Comparison of ENCODE assay signal across 15 mouse cellular contexts in the genomic region with DNA sequence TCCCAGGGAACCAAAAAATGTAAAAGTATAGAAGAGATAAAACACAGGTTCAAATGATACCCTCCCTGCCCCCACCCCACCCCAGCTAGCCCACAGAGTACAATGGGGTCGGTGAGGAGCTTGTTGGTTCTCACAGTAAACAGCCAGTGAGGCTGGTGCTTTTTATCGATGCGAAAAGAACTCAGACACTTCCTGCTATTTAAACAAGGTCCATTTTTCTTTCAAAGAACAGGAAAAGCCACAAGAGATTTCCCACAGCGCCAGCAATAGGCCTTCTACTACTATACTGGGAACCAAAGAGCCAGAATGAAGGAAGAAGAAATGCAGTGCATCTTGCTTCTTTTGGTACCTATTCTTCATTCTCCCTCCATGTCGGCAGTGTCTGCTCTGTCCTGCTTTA. TPM values are rescaled to one million over a fixed set of nuclear protein-coding genes. Genes with fewer than 3 reads are reported as not detected.
DNase-seq lines count a peak whose midpoint lies in the region; ATAC-seq and TF ChIP-seq lines count a peak whose summit lies in the region.
"Had no signal": no experiment of that assay in that cellular context is flagged by ENCODE, and none has a peak within 500 bp of the region (broad histone marks: within the 10 kb centered on the region; RNA-seq: fewer than 3 reads in every experiment).

No protein-coding gene starts in this region.

- no peak for ATAC-seq in kidney, embryonic 15.5 days (replicated peaks; ENCODE audit: low FRiP score)
- no peak; the same call in 1 of the 2 replicates for ATAC-seq in lung, embryonic 15.5 days (ENCODE audit: borderline replicate concordance, extremely low read depth, low FRiP score, low TSS enrichment)
- ATAC-seq: midbrain, embryonic 15.5 days had no signal

- peaks cover 5% of the 10 kb centered on the region for H3K4me1 ChIP-seq in heart, adult 2 months (ENCODE audit: control insufficient read depth, insufficient read depth, low read length)
- H3K4me1 ChIP-seq in kidney, embryonic 15.5 days, result 0 out of 2 replicates have a peak, but pooled peaks cover 3% of the 10 kb centered on the region
- peaks cover 10% of the 10 kb centered on the region; the same call in 1 of the 2 replicates for H3K4me1 ChIP-seq in lung, embryonic 15.5 days
- H3K4me1 ChIP-seq: forebrain, embryonic 12.5 days; midbrain, embryonic 15.5 days had no signal

- peaks cover 36% of the 10 kb centered on the region for H3K36me3 ChIP-seq in heart, adult 2 months (ENCODE audit: control insufficient read depth, insufficient read depth, low read length)
- peaks cover 97% of the 10 kb centered on the region for H3K36me3 ChIP-seq in kidney, embryonic 15.5 days
- H3K36me3 ChIP-seq in lung, embryonic 15.5 days, result peaks cover 51% of the 10 kb centered on the region

- peak overlapping the region; percentile 48 for H3K9ac ChIP-seq in heart, adult 2 months (ENCODE audit: low read depth, low read length)
- no peak overlapping the region for H3K9ac ChIP-seq in kidney, embryonic 15.5 days
- no peak overlapping the region for H3K9ac ChIP-seq in lung, embryonic 15.5 days
- H3K9ac ChIP-seq: forebrain, embryonic 12.5 days; liver, embryonic 14.5 days; midbrain, embryonic 15.5 days had no signal

- no peak for TF ChIP-seq CTCF in heart, adult 2 months (IDR thresholded peaks at IDR 0.05)

- no peaks in the 10 kb centered on the region for H3K27me3 ChIP-seq in heart, adult 2 months (ENCODE audit: control insufficient read depth, insufficient read depth, low read length)
- no peaks in the 10 kb centered on the region for H3K27me3 ChIP-seq in kidney, embryonic 15.5 days
- no peaks in the 10 kb centered on the region for H3K27me3 ChIP-seq in lung, embryonic 15.5 days
- H3K27me3 ChIP-seq: CH12.LX; forebrain, embryonic 12.5 days; midbrain, embryonic 15.5 days had no signal

- no peaks in the 10 kb centered on the region for H3K9me3 ChIP-seq in kidney, embryonic 15.5 days (replicated peaks)
- H3K9me3 ChIP-seq in lung, embryonic 15.5 days, result no peaks in the 10 kb centered on the region
- H3K9me3 ChIP-seq: forebrain, embryonic 12.5 days; midbrain, embryonic 15.5 days had no signal

- 32% methylated on average over 5 of the region's 5 CpGs for WGBS in heart, adult 2 months
- 83% methylated on average over 5 of the region's 5 CpGs for WGBS in kidney, embryonic 15.5 days
- 66% methylated on average over 5 of the region's 5 CpGs for WGBS in lung, embryonic 15.5 days

- no peak overlapping the region for H3K4me3 ChIP-seq in heart, adult 2 months
- no peak overlapping the region for H3K4me3 ChIP-seq in kidney, embryonic 15.5 days (replicated peaks)
- no peak overlapping the region for H3K4me3 ChIP-seq in lung, embryonic 15.5 days
- H3K4me3 ChIP-seq: forebrain, embryonic 12.5 days; midbrain, embryonic 15.5 days had no signal

- H3K79me2 ChIP-seq in heart, adult 2 months (replicated peaks; ENCODE audit: control insufficient read depth, insufficient read depth, low read length), result no peaks in the 10 kb centered on the region

- no peak for TF ChIP-seq EP300 in heart, adult 2 months (IDR thresholded peaks at IDR 0.05; ENCODE audit: insufficient read depth, low read depth, low read length)

- peak overlapping the region; percentile 77 for H3K27ac ChIP-seq in heart, adult 2 months
- peak overlapping the region; percentile 46; the same call in 1 of the 2 replicates for H3K27ac ChIP-seq in kidney, embryonic 15.5 days
- peak overlapping the region; percentile 77 for H3K27ac ChIP-seq in lung, embryonic 15.5 days
- H3K27ac ChIP-seq: forebrain, embryonic 12.5 days; liver, embryonic 14.5 days; midbrain, embryonic 15.5 days had no signal

- H3K4me2 ChIP-seq in kidney, embryonic 15.5 days, result no peak overlapping the region
- no peak overlapping the region for H3K4me2 ChIP-seq in lung, embryonic 15.5 days
- H3K4me2 ChIP-seq: forebrain, embryonic 12.5 days; midbrain, embryonic 15.5 days had no signal

- intact Hi-C loops in heart, adult 2 months (cut with DNase I), result loop anchor here (1.0 kb wide), 1 partner anchor 75 kb away; no protein-coding TSS in a partner anchor
- intact Hi-C loops in heart, postnatal 25 days (cut with DNase I), result no loop called here

- DNase-seq in heart, adult 2 months, result no peak
- DNase-seq in heart, postnatal 25 days (ENCODE audit: low spot score), result no peak
- no peak for DNase-seq in kidney, postnatal 4 days
- no peak for DNase-seq in lung, postnatal 4 days
- peak; percentile 23 for DNase-seq in lung, postnatal 25 days (ENCODE audit: low spot score)
- DNase-seq in urinary bladder, postnatal 4 days (ENCODE audit: low spot score in 2 of 2), result no peak
- DNase-seq: cerebellum, postnatal 14 days; gastrocnemius, postnatal 25 days; thymus, adult 18-20 months had no signal

- TF ChIP-seq POLR2A in heart, adult 2 months (IDR thresholded peaks at IDR 0.05; ENCODE audit: insufficient read depth, low read depth, low read length), result no peak

RNA-seq across cellular contexts. Expression of gene Chac1, which starts 60.0 kb away (rescaled TPM):
- 10 to 100 TPM in 1 of 2 experiments, 1 to 10 TPM in 1; 5.6 to 13.7 TPM for total RNA-seq in heart, adult 2 months (2021)
- 6.2 and 8.1 TPM in 2 replicates for polyA plus RNA-seq in heart, adult 2 months (2012; rRNA removed)
- total RNA-seq in heart, postnatal 25 days (2021), result 1 to 10 TPM; 7.2 to 9.3 TPM
- polyA plus RNA-seq in kidney, embryonic 15.5 days (2015; fragmentation: Nextera tagmentation; extraction: Ambion mirVana), result 0.91 and 0.98 TPM in 2 replicates
- polyA plus RNA-seq in lung, embryonic 15.5 days (2015; fragmentation: Nextera tagmentation; extraction: Ambion mirVana), result 0.59 and 1.1 TPM in 2 replicates
